Mouse (Mus musculus) cortical plate, adult 2 months (tissue): ENCODE data around the gene Samd4b.

Experiments
- CTCF ChIP-seq: fragments of 200-500 bp; IDR thresholded peaks from 2 replicates; pipeline ENCODE4 v1.5.1; 2011; ENCODE audit warnings: mild to moderate bottlenecking, control low read depth, low read length; ENCODE audit not compliant: insufficient read depth; ENCODE audit errors: extremely low read depth
- POLR2A ChIP-seq: fragments of 200-500 bp; IDR thresholded peaks from 2 replicates; pipeline ENCODE4 v1.6.1; 2011; ENCODE audit warnings: mild to moderate bottlenecking, low read length, control low read depth; ENCODE audit not compliant: insufficient read depth; ENCODE audit errors: extremely low read depth

GRCm38 (mm10) chr7:28527922-28528719 is 69.8 kb downstream of the Samd4b start:
- TF ChIP-seq POLR2A (no peak), CTCF (peak; percentile 47; the same call in 1 of the 2 replicates)
